Mouse (Mus musculus) liver, adult 2 months (tissue): Measurements from ENCODE around the gene Mageb18. TPM values are rescaled to one million over a fixed set of nuclear protein-coding genes. Genes with fewer than 3 reads are reported as not detected.
"Not testable (repeated sequence)": the region's sequence is repeated elsewhere in the genome, so short reads cannot be mapped to it uniquely, and the experiment has no call there.

Experiments used
- DNase-seq: peaks from one replicate; pipeline ENCODE4 v3.0.0-alpha.2; 2011; ENCODE audit warnings: low read depth, low spot score; ENCODE audit errors: extremely low read depth
- H3K27ac ChIP-seq: fragments of 200-500 bp; replicated peaks from 2 replicates; pipeline ENCODE4 v1.5.1; 2012; ENCODE audit warnings: low read depth, mild to moderate bottlenecking, control low read depth, inconsistent platforms, low read length; ENCODE audit not compliant: insufficient read depth
- H3K27me3 ChIP-seq: fragments of 200-500 bp; 2 replicates; pipeline ENCODE4 v1.6.1; 2012; ENCODE audit warnings: mild to moderate bottlenecking, moderate library complexity, low read length, inconsistent platforms; ENCODE audit not compliant: control insufficient read depth, insufficient read depth
- H3K36me3 ChIP-seq: fragments of 200-500 bp; 2 replicates; pipeline ENCODE4 v1.6.1; 2012; ENCODE audit warnings: low read length, inconsistent platforms; ENCODE audit not compliant: control insufficient read depth, insufficient read depth
- H3K4me1 ChIP-seq: fragments of 200-500 bp; 2 replicates; pipeline ENCODE4 v1.6.1; 2011; ENCODE audit warnings: low read length; ENCODE audit not compliant: control insufficient read depth, insufficient read depth
- H3K4me3 ChIP-seq: fragments of 200-500 bp; 2 replicates; pipeline ENCODE4 v1.5.1; 2011; ENCODE audit warnings: low read depth, mild to moderate bottlenecking, control low read depth, low read length, moderate library complexity; ENCODE audit not compliant: insufficient read depth
- H3K79me2 ChIP-seq: fragments of 200-500 bp; 2 replicates; pipeline ENCODE4 v1.6.1; 2012; ENCODE audit warnings: inconsistent platforms, mild to moderate bottlenecking, low read length, moderate library complexity; ENCODE audit not compliant: control insufficient read depth, insufficient read depth
- H3K9ac ChIP-seq: fragments of 200-500 bp; 2 replicates; pipeline ENCODE4 v1.6.1; 2012; ENCODE audit warnings: low read depth, mild to moderate bottlenecking, control low read depth, inconsistent platforms, low read length
- CTCF ChIP-seq: fragments of 200-500 bp; IDR thresholded peaks from 2 replicates; pipeline ENCODE4 v1.5.1; 2011; ENCODE audit warnings: low read depth, low read length, control low read depth
- POLR2A ChIP-seq: fragments of 200-500 bp; IDR thresholded peaks from 2 replicates; pipeline ENCODE4 v1.6.1; 2011; ENCODE audit warnings: low read length, control low read depth; ENCODE audit not compliant: insufficient read depth; ENCODE audit errors: extremely low read depth
- WGBS: fragments of 180-500 bp; shearing (Covaris S2); methylation state at CpG from one replicate; pipeline ENCODE4 v1.1.7; 2018; 5-methylcytosine and 5-hydroxymethylcytosine counted together
- polyA plus RNA-seq: library from polyadenylated mRNA; depleted of rRNA; stranded (reverse); fragments of >200 nt; gene quantifications from 2 replicates; pipeline ENCODE4 v1.2.3, GENCODE M21; 2012; rRNA removed
- total RNA-seq: library from RNA; depleted of rRNA; stranded (reverse); fragments of >200 nt; gene quantifications from 2 replicates; pipeline ENCODE4 v1.2.3, GENCODE M21; 2014; rRNA removed

Gene Mageb18
- total RNA-seq = not detected in 2 replicates
- not detected in 2 replicates for polyA plus RNA-seq

GRCm38 (mm10) chrX:92599472-92599871 lies at the start of gene Mageb18:
Gene Mageb18 (minus strand): TSS chrX:92599572.
- no peaks in the 10 kb centered on the region for H3K4me1 ChIP-seq
- WGBS = 40% methylated on average over 1 of the region's 1 CpGs
- no peaks in the 10 kb centered on the region for H3K36me3 ChIP-seq
- TF ChIP-seq POLR2A (no peak), CTCF (no peak)
- H3K79me2 ChIP-seq = no peaks in the 10 kb centered on the region
- H3K27ac ChIP-seq = no peak within 1 kb of the TSS
- no peak within 1 kb of the TSS for H3K9ac ChIP-seq
- DNase-seq = no peak
- H3K27me3 ChIP-seq = no peaks in the 10 kb centered on the region
- H3K4me3 ChIP-seq = no peak within 1 kb of the TSS

GRCm38 (mm10) chrX:92612788-92613187 lies 13.4 kb upstream of the Mageb18 start:
- H3K27me3 ChIP-seq = no peaks in the 10 kb centered on the region
- 80% methylated on average over 3 of the region's 3 CpGs for WGBS
- no peaks in the 10 kb centered on the region for H3K36me3 ChIP-seq
- H3K79me2 ChIP-seq = no peaks in the 10 kb centered on the region
- no peaks in the 10 kb centered on the region for H3K4me1 ChIP-seq
- no peak overlapping the region for H3K9ac ChIP-seq
- H3K4me3 ChIP-seq = no peak overlapping the region
- TF ChIP-seq POLR2A = no peak
- no peak for TF ChIP-seq CTCF
- H3K27ac ChIP-seq = no peak overlapping the region
- no peak for DNase-seq

- WGBS = 54% methylated on average over 3 of the region's 3 CpGs
- DNase-seq = no peak
- Histone ChIP-seq H3K9ac (no peak overlapping the region), H3K36me3 (no peaks in the 10 kb centered on the region), H3K27me3 (no peaks in the 10 kb centered on the region), H3K79me2 (no peaks in the 10 kb centered on the region), H3K27ac (no peak overlapping the region), H3K4me3 (no peak overlapping the region), H3K4me1 (no peaks in the 10 kb centered on the region)
- TF ChIP-seq POLR2A = no peak
- TF ChIP-seq CTCF = no peak
These were observed 11.1 kb upstream of the Mageb18 start for GRCm38 (mm10) chrX:92610466-92610865.

GRCm38 (mm10) chrX:92597324-92597723 lies 2.0 kb downstream of the Mageb18 start:
- Histone ChIP-seq H3K27me3 (no peaks in the 10 kb centered on the region), H3K4me3 (no peak overlapping the region), H3K79me2 (no peaks in the 10 kb centered on the region), H3K36me3 (no peaks in the 10 kb centered on the region), H3K27ac (no peak overlapping the region), H3K4me1 (no peaks in the 10 kb centered on the region), H3K9ac (no peak overlapping the region)
- TF ChIP-seq CTCF = no peak; the same call in 1 of the 2 replicates
- TF ChIP-seq POLR2A = no peak
- WGBS = 23% methylated on average over 4 of the region's 4 CpGs
- peak; percentile 3 for DNase-seq

- no peaks in the 10 kb centered on the region for H3K4me1 ChIP-seq
- H3K36me3 ChIP-seq = no peaks in the 10 kb centered on the region
- TF ChIP-seq CTCF (no peak), POLR2A (no peak)
- no peaks in the 10 kb centered on the region for H3K27me3 ChIP-seq
- H3K27ac ChIP-seq = no peak overlapping the region
- 78% methylated on average over 1 of the region's 1 CpGs for whole genome bisulfite sequencing
- DNase-seq = no peak
- no peak overlapping the region for H3K4me3 ChIP-seq
- H3K9ac ChIP-seq = no peak overlapping the region
- no peaks in the 10 kb centered on the region for H3K79me2 ChIP-seq
These were observed 71.5 kb downstream of the Mageb18 start for GRCm38 (mm10) chrX:92527826-92528225.

GRCm38 (mm10) chrX:92498254-92498653 lies 101.1 kb downstream of the Mageb18 start:
- Histone ChIP-seq H3K27ac (no peak overlapping the region), H3K4me3 (no peak overlapping the region), H3K4me1 (no peaks in the 10 kb centered on the region), H3K27me3 (no peaks in the 10 kb centered on the region), H3K36me3 (no peaks in the 10 kb centered on the region), H3K79me2 (no peaks in the 10 kb centered on the region), H3K9ac (no peak overlapping the region)
- TF ChIP-seq CTCF = no peak
- no peak for TF ChIP-seq POLR2A
- DNase-seq = no peak
- WGBS = 43% methylated on average over 1 of the region's 1 CpGs

GRCm38 (mm10) chrX:92489649-92490048 lies 109.7 kb downstream of the Mageb18 start, which contains the start of gene Gm5941:
Gene Gm5941 (plus strand): TSS chrX:92489949.
- H3K27me3 ChIP-seq, H3K79me2 ChIP-seq, H3K4me3 ChIP-seq, H3K4me1 ChIP-seq, DNase-seq, H3K9ac ChIP-seq, H3K36me3 ChIP-seq, H3K27ac ChIP-seq: not testable (repeated sequence)
- 86% methylated on average over 4 of the region's 4 CpGs for WGBS
